Mouse (Mus musculus) thymus, adult 2 months (tissue): ENCODE results near the gene Tmem202. TPM values are rescaled to one million over a fixed set of nuclear protein-coding genes. Genes with fewer than 3 reads are reported as not detected.

Experiments used
- DNase-seq: peaks from one replicate; pipeline ENCODE4 v3.0.0; 2021
- H3K27ac ChIP-seq: fragments of 200-500 bp; 2 replicates; pipeline ENCODE4 v1.5.1; 2012; ENCODE audit warnings: low read length, control low read depth; ENCODE audit not compliant: control insufficient read depth, insufficient read depth
- H3K27me3 ChIP-seq: fragments of 200-500 bp; 2 replicates; pipeline ENCODE4 v1.6.1; 2012; ENCODE audit warnings: mild to moderate bottlenecking, low read length, moderate library complexity, mixed read lengths; ENCODE audit not compliant: control insufficient read depth, insufficient read depth
- H3K36me3 ChIP-seq: fragments of 200-500 bp; 2 replicates; pipeline ENCODE4 v1.6.1; 2012; ENCODE audit warnings: mild to moderate bottlenecking, low read length, moderate library complexity; ENCODE audit not compliant: control insufficient read depth, insufficient read depth
- H3K4me1 ChIP-seq: fragments of 200-500 bp; replicated peaks from 2 replicates; pipeline ENCODE4 v1.6.1; 2012; ENCODE audit warnings: low read length; ENCODE audit not compliant: control insufficient read depth, insufficient read depth
- H3K4me3 ChIP-seq: fragments of 200-500 bp; 2 replicates; pipeline ENCODE4 v1.5.1; 2012; ENCODE audit warnings: mild to moderate bottlenecking, low read length, control low read depth, moderate library complexity; ENCODE audit not compliant: control insufficient read depth, insufficient read depth
- CTCF ChIP-seq: fragments of 200-500 bp; IDR thresholded peaks from 2 replicates; pipeline ENCODE4 v1.5.1; 2012; ENCODE audit warnings: mild to moderate bottlenecking, control low read depth, low read length, moderate library complexity, borderline replicate concordance; ENCODE audit not compliant: control insufficient read depth, poor library complexity, insufficient read depth; ENCODE audit errors: extremely low read depth
- POLR2A ChIP-seq: fragments of 200-500 bp; IDR thresholded peaks from 2 replicates; pipeline ENCODE4 v1.6.1; 2012; ENCODE audit warnings: mild to moderate bottlenecking, low read length, control low read depth, moderate library complexity; ENCODE audit not compliant: control insufficient read depth, poor library complexity, insufficient read depth; ENCODE audit errors: extremely low read depth
- WGBS: fragments of 180-500 bp; shearing (Covaris S2); methylation state at CpG from one replicate; pipeline ENCODE4 v1.1.7; 2018; 5-methylcytosine and 5-hydroxymethylcytosine counted together
- polyA plus RNA-seq: library from polyadenylated mRNA; depleted of rRNA; stranded (reverse); fragments of >200 nt; gene quantifications from 2 replicates; pipeline ENCODE4 v1.2.3, GENCODE M21; 2012

Gene Tmem202
- polyA plus RNA-seq, 1 experiment = 0.35 TPM

DNA sequence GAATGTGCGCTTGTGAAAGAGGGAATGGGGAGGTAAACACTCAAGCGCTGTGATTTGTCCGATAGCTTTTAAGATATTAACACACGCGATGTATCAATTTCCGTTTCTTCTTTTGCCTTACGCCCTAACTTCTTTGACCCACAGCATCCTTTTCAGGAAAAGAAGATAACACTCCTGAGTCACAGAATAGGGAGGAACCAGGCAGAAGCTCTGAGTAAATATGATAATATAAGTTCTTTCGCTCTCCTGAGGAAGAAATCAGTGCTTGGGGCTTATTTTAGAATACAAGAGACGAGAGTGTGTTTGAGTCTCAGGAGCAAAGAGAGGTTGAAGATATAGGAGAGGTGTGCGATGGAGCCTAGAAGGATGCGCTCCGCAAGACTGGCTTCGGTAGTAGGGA lies 37.8 kb upstream of the Tmem202 start:
- Histone ChIP-seq H3K27me3 (peaks cover 2% of the 10 kb centered on the region; the same call in 1 of the 2 replicates), H3K27ac (no peak overlapping the region), H3K36me3 (no peaks in the 10 kb centered on the region), H3K4me1 (peaks cover 10% of the 10 kb centered on the region), H3K4me3 (no peak overlapping the region)
- whole genome bisulfite sequencing = 24% methylated on average over 13 of the region's 13 CpGs
- TF ChIP-seq CTCF (no peak), POLR2A (no peak)
- DNase-seq = no peak

DNA sequence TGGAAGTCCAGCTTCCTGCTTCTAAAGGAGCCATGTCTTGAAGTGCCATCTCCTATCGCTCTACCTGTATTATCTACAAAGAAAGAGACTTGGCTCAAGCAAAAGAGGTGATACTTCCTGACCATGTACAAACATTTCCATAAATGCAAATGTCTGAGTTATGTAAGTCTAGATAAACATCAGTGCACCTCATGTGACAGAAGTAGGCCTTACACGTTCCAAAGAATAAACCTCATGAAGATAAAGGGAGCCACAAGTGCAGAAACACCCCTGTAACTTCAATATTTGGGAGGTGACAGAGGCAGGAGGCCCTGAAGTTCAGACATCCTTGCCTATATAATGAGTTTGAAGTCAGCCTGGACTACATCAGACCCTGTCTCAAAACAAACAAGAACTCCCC lies 32.2 kb upstream of the Tmem202 start:
- no peaks in the 10 kb centered on the region for H3K36me3 ChIP-seq
- no peak overlapping the region for H3K27ac ChIP-seq
- WGBS = 61% methylated on average over 2 of the region's 2 CpGs
- no peaks in the 10 kb centered on the region for H3K4me1 ChIP-seq
- no peak overlapping the region for H3K4me3 ChIP-seq
- H3K27me3 ChIP-seq = no peaks in the 10 kb centered on the region; the same call in 1 of the 2 replicates
- no peak for DNase-seq
- TF ChIP-seq POLR2A = no peak

DNA sequence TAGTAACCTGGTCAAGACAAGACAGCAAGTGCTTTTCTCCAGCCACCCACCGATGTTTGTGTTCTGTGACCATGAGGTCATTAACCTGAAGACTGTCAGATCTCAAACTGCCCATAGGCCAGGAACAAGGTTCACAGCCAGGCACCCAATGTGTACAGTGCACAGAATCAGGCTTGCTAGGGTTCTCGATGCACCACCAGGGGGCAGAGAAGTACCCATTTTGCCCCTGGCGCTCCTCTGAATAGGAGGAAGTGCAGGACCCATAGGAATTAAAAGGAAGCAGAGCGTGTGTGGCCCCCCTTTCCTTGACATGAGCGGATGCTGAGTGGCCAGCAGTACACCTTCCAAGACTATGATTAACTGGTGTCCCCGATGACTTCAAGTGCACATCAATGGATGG lies 27.5 kb upstream of the Tmem202 start:
- TF ChIP-seq CTCF (peak; percentile 72; the same call in 1 of the 2 replicates), POLR2A (no peak)
- peak; percentile 63 for DNase-seq
- H3K36me3 ChIP-seq = no peaks in the 10 kb centered on the region
- no peaks in the 10 kb centered on the region for H3K4me1 ChIP-seq
- H3K4me3 ChIP-seq = no peak overlapping the region
- H3K27me3 ChIP-seq = no peaks in the 10 kb centered on the region
- WGBS = 11% methylated on average over 6 of the region's 6 CpGs
- no peak overlapping the region for H3K27ac ChIP-seq

DNA sequence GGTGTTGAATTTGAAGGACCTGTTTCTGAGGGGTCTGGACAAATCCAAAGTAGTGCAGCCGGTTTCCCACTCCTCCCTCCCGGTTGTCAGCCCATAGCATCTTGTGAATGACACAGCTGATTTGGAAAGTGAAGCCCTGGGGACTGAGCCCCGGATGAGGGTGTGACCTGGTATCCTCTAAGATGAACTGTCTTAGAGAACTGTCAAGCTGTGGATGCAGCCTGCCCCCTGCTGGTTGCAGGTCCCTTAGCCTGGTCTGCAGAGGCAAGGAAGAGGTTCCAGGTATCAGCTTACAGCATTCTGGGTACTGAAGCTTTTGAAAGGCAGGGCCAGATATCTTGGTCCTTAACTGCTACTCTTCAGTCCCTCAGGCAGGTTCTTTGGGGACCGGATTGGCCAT lies 26.0 kb upstream of the Tmem202 start:
- no peaks in the 10 kb centered on the region for H3K36me3 ChIP-seq
- 24% methylated on average over 4 of the region's 4 CpGs for WGBS
- TF ChIP-seq CTCF (peak; percentile 83; the same call in 1 of the 2 replicates), POLR2A (no peak)
- no peaks in the 10 kb centered on the region for H3K4me1 ChIP-seq
- DNase-seq = peak; percentile 81
- no peaks in the 10 kb centered on the region for H3K27me3 ChIP-seq
- H3K4me3 ChIP-seq = no peak overlapping the region
- no peak overlapping the region for H3K27ac ChIP-seq

DNA sequence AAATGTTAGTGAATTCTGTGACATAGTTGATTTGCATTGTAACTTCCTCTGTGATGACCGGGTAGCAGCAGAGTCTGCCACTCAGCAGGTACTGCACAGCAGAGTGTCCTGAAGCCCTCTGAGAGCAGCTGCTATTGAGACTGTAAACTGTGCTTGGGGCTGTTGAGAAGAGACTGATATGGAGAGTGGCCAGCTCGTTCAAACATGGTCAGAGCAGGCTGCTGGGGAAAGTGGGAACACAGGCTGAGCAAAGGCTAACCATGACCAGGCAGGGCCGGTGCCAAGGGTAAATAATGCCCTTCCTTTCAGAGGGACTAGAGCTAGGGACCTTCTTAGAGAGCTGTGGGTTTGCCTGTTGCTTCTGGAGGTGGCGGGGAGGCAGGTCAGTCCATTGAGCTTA lies 14.1 kb upstream of the Tmem202 start:
- Histone ChIP-seq H3K36me3 (no peaks in the 10 kb centered on the region), H3K27ac (no peak overlapping the region), H3K27me3 (no peaks in the 10 kb centered on the region), H3K4me1 (peaks cover 6% of the 10 kb centered on the region), H3K4me3 (no peak overlapping the region)
- TF ChIP-seq POLR2A (no peak), CTCF (no peak)
- DNase-seq = no peak
- WGBS = 93% methylated on average over 4 of the region's 4 CpGs

DNA sequence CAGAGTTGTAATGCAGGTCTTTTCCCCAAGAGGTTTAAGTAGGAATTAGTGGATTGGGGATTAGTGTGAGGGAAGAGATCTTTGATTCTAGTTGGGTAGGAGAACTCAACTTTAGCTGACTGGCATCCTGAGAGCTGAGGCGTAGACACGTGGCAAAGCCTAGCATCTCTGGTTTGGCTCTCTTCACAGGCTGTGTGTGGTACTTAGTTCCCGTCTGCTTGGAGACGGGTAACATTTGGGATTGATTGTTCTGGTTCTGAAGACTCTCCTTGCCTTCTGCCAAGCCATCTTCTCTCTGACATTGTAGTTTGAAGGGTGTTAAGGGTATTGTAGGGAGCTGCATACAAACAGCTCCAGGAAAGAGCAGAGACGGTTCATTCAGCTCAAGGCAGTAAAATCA lies 13.0 kb upstream of the Tmem202 start:
- 97% methylated on average over 5 of the region's 5 CpGs for WGBS
- H3K27me3 ChIP-seq = no peaks in the 10 kb centered on the region
- peaks cover 6% of the 10 kb centered on the region for H3K4me1 ChIP-seq
- no peak overlapping the region for H3K27ac ChIP-seq
- H3K4me3 ChIP-seq = no peak overlapping the region
- no peak for DNase-seq
- TF ChIP-seq CTCF = no peak
- TF ChIP-seq POLR2A = no peak
- H3K36me3 ChIP-seq = no peaks in the 10 kb centered on the region

DNA sequence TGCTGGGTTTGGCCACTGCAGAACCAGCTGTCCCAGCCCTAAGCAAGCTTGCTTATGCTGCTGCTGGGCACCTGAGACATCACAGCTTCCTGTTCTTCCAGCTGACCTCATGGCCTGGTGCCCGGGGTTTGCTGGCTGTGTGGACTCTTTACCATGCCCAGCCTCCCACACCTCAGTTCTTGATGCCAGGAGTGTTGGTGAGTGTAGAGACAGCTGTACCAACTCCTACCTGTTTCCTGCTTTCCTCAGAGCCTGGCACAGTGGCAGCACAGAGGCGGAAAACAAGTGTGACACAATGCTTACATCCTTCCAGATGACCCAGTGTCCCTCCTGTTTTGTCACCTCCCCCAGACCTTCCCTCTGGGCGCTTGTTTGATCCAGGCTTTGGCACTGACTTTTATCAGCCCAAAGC lies 12.0 kb upstream of the Tmem202 start:
- no peaks in the 10 kb centered on the region for H3K27me3 ChIP-seq
- no peaks in the 10 kb centered on the region for H3K36me3 ChIP-seq
- no peak for DNase-seq
- TF ChIP-seq POLR2A = no peak
- no peak for TF ChIP-seq CTCF
- no peak overlapping the region for H3K27ac ChIP-seq
- H3K4me1 ChIP-seq = peaks cover 6% of the 10 kb centered on the region
- WGBS = 82% methylated on average over 3 of the region's 3 CpGs
- H3K4me3 ChIP-seq = no peak overlapping the region
